Mouse (Mus musculus): ENCODE data around the gene Ano4. TPM values are rescaled to one million over a fixed set of nuclear protein-coding genes. Genes with fewer than 3 reads are reported as not detected.

Ano4 gene
- total RNA-seq, 4 experiments from 2014 or later: 24.2 to 27.0 (median 25.0) TPM

- no peak for DNase-seq (ENCODE audit: low spot score in 2 of 2)
Measured at GRCm38 (mm10) chr10:89289290-89289689, 55.3 kb downstream of the Ano4 start.

- no peak for DNase-seq (ENCODE audit: low spot score in 2 of 2)
Measured at GRCm38 (mm10) chr10:89280402-89280801, 64.2 kb downstream of the Ano4 start.

GRCm38 (mm10) chr10:89273001-89273680, 71.4 kb downstream of the Ano4 start:
- no peak for DNase-seq (ENCODE audit: low spot score in 2 of 2)

GRCm38 (mm10) chr10:89267312-89267711, 77.2 kb downstream of the Ano4 start:
- no peak for DNase-seq (ENCODE audit: low spot score in 2 of 2)

- DNase-seq (ENCODE audit: low spot score in 2 of 2): peak in 1 of 2 experiments; percentile 28
Measured at GRCm38 (mm10) chr10:89263396-89263795, 81.2 kb downstream of the Ano4 start.

GRCm38 (mm10) chr10:89257457-89258381, 86.8 kb downstream of the Ano4 start:
- peak; percentile 22 to 32 for DNase-seq (ENCODE audit: low spot score in 2 of 2)

GRCm38 (mm10) chr10:89256762-89257456, 87.7 kb downstream of the Ano4 start:
- peak; percentile 22 to 40 for DNase-seq (ENCODE audit: low spot score in 2 of 2)

- no peak for DNase-seq (ENCODE audit: low spot score in 2 of 2)
Measured at GRCm38 (mm10) chr10:89254765-89255164, 89.8 kb downstream of the Ano4 start.

GRCm38 (mm10) chr10:89253799-89254198, 90.8 kb downstream of the Ano4 start:
- no peak for DNase-seq (ENCODE audit: low spot score in 2 of 2)

- DNase-seq (ENCODE audit: low spot score in 2 of 2): no peak
Measured at GRCm38 (mm10) chr10:89252636-89253035, 91.9 kb downstream of the Ano4 start.

- DNase-seq (ENCODE audit: low spot score in 2 of 2): peak in 1 of 2 experiments; percentile 43
Measured at GRCm38 (mm10) chr10:89243808-89244207, 100.8 kb downstream of the Ano4 start.

- no peak for DNase-seq (ENCODE audit: low spot score in 2 of 2)
Measured at GRCm38 (mm10) chr10:89224524-89224923, 120.0 kb downstream of the Ano4 start.

GRCm38 (mm10) chr10:89222284-89222989, 122.1 kb downstream of the Ano4 start:
- DNase-seq (ENCODE audit: low spot score in 2 of 2): no peak

- no peak for DNase-seq (ENCODE audit: low spot score in 2 of 2)
Measured at GRCm38 (mm10) chr10:89216078-89216477, 128.5 kb downstream of the Ano4 start.

- DNase-seq (ENCODE audit: low spot score in 2 of 2): peak in 1 of 2 experiments; percentile 32
Measured at GRCm38 (mm10) chr10:89205858-89206257, 138.7 kb downstream of the Ano4 start.

GRCm38 (mm10) chr10:89196444-89196843, 148.1 kb downstream of the Ano4 start:
- DNase-seq (ENCODE audit: low spot score in 2 of 2): peak in 1 of 2 experiments; percentile 24

- no peak for DNase-seq (ENCODE audit: low spot score in 2 of 2)
Measured at GRCm38 (mm10) chr10:89195068-89195467, 149.5 kb downstream of the Ano4 start.

GRCm38 (mm10) chr10:89194440-89194839, 150.1 kb downstream of the Ano4 start:
- DNase-seq (ENCODE audit: low spot score in 2 of 2): no peak

GRCm38 (mm10) chr10:89177921-89178320, 166.6 kb downstream of the Ano4 start:
- DNase-seq (ENCODE audit: low spot score in 2 of 2): peak in 1 of 2 experiments; percentile 58

- no peak for DNase-seq (ENCODE audit: low spot score in 2 of 2)
Measured at GRCm38 (mm10) chr10:89164533-89164932, 180.0 kb downstream of the Ano4 start.

GRCm38 (mm10) chr10:89155502-89155901, 189.1 kb downstream of the Ano4 start:
- no peak for DNase-seq (ENCODE audit: low spot score in 2 of 2)

Data from left cerebral cortex, adult 8-10 months (tissue).